Mouse (Mus musculus) E14TG2a.4 (cell line): ENCODE measurements around the gene Poglut1.

Source experiments
- CTCF ChIP-seq: conservative IDR thresholded peaks from 2 replicates; pipeline ENCODE4 v1.5.1; 2014; ENCODE audit warnings: low read length
- NANOG ChIP-seq: IDR thresholded peaks from 2 replicates; pipeline ENCODE4 v1.6.1; 2014; ENCODE audit warnings: borderline replicate concordance, low read length, mixed read lengths
- POU5F1 ChIP-seq: IDR thresholded peaks from 2 replicates; pipeline ENCODE4 v1.6.1; 2014; ENCODE audit warnings: low read length, borderline replicate concordance

- TF ChIP-seq CTCF (no peak), POU5F1 (no peak), NANOG (no peak)
Measured at GRCm38 (mm10) chr16:38521211-38521987, 28.7 kb downstream of the Poglut1 start.
